Mouse (Mus musculus): Measurements from ENCODE around the gene Gdf15.

DNA sequence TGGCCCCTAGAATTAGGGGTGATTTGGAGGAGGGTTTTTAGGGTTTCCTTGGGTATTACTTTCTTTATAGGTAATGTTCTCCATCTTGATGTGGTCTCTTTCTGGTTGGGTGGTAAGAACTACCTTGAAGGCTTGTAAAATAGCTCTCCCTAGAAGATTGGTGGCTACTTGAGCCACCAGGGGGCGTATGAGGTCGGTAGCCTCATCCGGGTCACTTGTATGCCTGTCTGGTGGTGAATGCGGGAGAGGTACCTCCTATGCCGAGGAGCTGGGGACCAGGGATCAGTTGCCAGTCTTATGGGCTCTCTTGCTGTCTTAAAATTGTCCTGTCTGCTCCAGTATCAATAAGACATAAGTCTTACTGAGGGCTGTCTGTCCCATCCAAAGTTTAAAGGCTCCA is 7.2 kb downstream of the Gdf15 start:
- TF ChIP-seq CTCF (IDR thresholded peaks at IDR 0.05; ENCODE audit: low read depth, low read length) (peak; percentile 74), POLR2A (IDR thresholded peaks at IDR 0.05; ENCODE audit: insufficient read depth, low read length) (no peak), EP300 (IDR thresholded peaks at IDR 0.05; ENCODE audit: insufficient read depth, low read depth, low read length) (no peak)
